Mouse (Mus musculus) cerebellum, adult 9-10 months (tissue): ENCODE measurements around the gene Ndufaf5.
"Not testable (repeated sequence)": the region's sequence is repeated elsewhere in the genome, so short reads cannot be mapped to it uniquely, and the experiment has no call there.

Experiments
- DNase-seq: peaks from one replicate; pipeline ENCODE4 v3.0.0; 2022

The Ndufaf5 gene

GRCm38 (mm10) chr2:140170127-140170802 lies at the start of gene Ndufaf5, which contains the start of gene Esf1:
Gene Ndufaf5 (plus strand): TSS chr2:140170649.
Gene Esf1 (minus strand): TSS chr2:140170564.
- peak; percentile 96 for DNase-seq

- DNase-seq: no peak
Measured at GRCm38 (mm10) chr2:140125516-140125915, 44.9 kb upstream of the Ndufaf5 start.

- DNase-seq: not testable (repeated sequence)
Measured at GRCm38 (mm10) chr2:140151743-140152142, 18.7 kb upstream of the Ndufaf5 start, which contains the start of gene Gm17374. Gene Gm17374 (plus strand): TSS chr2:140152043.

GRCm38 (mm10) chr2:140159186-140159730 lies 11.2 kb upstream of the Ndufaf5 start:
- DNase-seq: peak; percentile 24

- no peak for DNase-seq
Measured at GRCm38 (mm10) chr2:140163351-140163854, 7.0 kb upstream of the Ndufaf5 start.

DNA sequence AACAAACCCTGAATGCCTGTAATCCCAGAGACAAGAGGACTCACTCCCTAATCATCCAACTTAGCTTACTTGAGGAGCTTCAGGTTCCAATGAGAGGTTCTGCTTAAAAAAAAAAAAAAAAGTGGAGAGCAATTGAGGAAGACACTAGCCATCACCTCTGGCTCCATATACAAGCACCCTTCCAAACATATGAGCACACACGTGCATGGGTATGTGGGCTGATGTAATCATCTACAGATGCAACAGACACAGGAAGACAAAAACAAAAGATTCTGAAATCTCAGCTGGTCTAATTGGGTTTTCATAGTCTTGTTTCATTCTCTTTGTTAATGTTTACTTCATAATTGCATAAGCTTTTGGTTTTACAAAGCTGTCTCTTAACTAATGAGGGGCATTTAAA lies 1.4 kb upstream of the Ndufaf5 start:
- no peak for DNase-seq

- peak; percentile 24 for DNase-seq
Measured at GRCm38 (mm10) chr2:140170803-140171553, 529 bp downstream of the Ndufaf5 start.

DNA sequence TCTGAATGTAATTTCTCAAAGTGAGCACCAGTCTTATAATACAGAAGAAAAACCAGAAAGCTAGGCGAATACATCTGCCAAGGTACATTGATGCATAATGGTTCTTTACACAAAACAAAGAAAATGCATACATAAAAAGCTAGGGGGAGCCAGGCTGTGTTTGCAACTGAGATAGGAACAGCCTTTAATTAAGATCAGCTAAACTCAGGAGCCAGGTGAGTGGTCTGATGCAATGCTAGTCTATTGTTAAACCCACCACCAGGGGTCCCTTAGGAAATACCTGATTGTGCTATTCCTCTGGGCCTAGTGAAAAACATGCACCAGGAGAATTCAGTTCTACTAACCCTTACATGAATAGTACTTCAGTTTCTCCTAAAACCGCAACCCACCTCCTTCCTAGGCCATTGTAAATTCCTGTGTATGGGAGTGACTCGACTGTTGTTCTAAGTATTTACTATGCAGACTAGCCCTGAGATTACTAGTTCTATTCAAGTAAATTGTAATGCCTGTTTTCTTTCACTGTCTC lies 15.3 kb downstream of the Ndufaf5 start:
- not testable (repeated sequence) for DNase-seq

- DNase-seq: no peak
Measured at GRCm38 (mm10) chr2:140200713-140201112, 30.3 kb downstream of the Ndufaf5 start.

- DNase-seq: no peak
Measured at GRCm38 (mm10) chr2:140202573-140202972, 32.1 kb downstream of the Ndufaf5 start.

- DNase-seq: no peak
Measured at GRCm38 (mm10) chr2:140203756-140204155, 33.3 kb downstream of the Ndufaf5 start.

DNA sequence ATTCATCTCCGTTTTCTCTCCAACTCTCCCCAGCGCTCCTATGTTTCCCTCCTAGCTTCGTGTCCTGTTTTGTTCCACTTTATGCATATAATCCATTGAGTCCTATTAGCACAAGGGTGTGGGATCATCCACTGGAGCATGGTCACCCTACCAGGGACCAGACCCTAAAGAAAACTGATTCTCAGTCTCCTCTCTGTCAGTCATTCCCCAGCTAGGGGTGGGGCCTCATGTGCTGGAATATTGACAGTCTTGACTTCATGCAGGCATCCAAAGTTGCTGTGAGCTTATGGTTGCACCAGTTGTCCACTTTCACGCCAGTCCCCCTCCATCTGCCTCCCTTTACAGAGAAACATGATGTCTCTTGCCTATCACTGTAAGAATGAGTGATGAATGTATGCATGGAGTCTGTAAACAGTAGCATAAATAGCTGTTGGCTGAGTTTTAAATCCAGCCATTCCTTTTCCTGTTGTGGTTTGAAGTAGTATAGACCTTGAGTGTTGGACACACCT lies 44.1 kb downstream of the Ndufaf5 start:
- no peak for DNase-seq

- peak; percentile 22 for DNase-seq
Measured at GRCm38 (mm10) chr2:140215415-140215814, 45.0 kb downstream of the Ndufaf5 start.

- DNase-seq: peak; percentile 18
Measured at GRCm38 (mm10) chr2:140215965-140216364, 45.5 kb downstream of the Ndufaf5 start.

- no peak for DNase-seq
Measured at GRCm38 (mm10) chr2:140220325-140220724, 49.9 kb downstream of the Ndufaf5 start.

DNA sequence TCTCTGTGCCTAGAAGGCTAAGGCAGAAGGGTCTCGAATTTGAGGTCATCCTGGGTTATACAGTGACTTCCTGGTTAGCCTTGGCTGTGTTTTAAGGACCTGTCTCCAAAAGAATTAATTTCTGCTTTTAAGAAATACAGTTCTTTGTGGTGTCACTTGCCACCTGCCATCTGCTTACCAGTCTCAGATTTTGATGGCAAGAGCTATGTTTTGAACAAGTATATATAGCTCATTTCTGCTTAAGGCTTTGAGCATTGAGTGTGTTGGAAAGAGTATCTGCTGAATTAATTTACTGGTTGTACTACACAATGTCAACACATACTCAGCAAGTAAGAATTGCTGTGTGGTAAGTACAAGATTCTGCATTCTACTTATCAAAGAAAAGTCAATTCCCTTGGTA lies 59.8 kb downstream of the Ndufaf5 start:
- no peak for DNase-seq

GRCm38 (mm10) chr2:140237245-140237644 lies 66.8 kb downstream of the Ndufaf5 start:
- no peak for DNase-seq

GRCm38 (mm10) chr2:140242398-140242797 lies 71.9 kb downstream of the Ndufaf5 start:
- DNase-seq: no peak

DNA sequence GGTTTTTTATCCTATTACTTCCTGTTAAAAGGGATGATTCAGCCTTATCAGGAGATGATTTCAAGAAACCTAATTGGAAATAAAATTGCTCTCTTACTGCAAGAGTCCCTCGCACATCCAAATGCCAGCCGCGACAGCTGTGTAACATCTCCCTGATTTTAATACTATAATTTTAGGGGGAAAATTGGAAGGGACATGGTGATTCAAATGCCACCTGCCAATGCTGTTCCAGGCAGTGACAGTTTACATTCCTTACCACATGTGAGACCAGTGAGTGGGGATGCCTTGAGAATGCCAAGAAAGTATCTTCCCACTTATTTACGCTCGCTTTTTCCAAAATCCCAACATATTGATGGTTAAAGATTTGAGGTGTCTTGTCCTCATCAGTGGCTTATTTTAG lies 72.7 kb downstream of the Ndufaf5 start:
- DNase-seq: no peak
